Mouse (Mus musculus) CH12.LX (cell line): ENCODE results near the gene Atxn2l. TPM values are rescaled to one million over a fixed set of nuclear protein-coding genes. Genes with fewer than 3 reads are reported as not detected.

Source experiments
- DNase-seq: peaks from one replicate; pipeline ENCODE4 v3.0.0-alpha.2; 2013; ENCODE audit errors: extremely low read depth
- H3K27ac ChIP-seq: 2 replicates; pipeline ENCODE4 v1.5.1; 2012; ENCODE audit warnings: low read depth, mild to moderate bottlenecking, control low read depth, moderate library complexity; ENCODE audit not compliant: insufficient read depth
- H3K27me3 ChIP-seq: replicated peaks from 2 replicates; pipeline ENCODE3; 2012; ENCODE audit warnings: inconsistent platforms
- H3K36me3 ChIP-seq, 2 experiments: replicated peaks in 1 of 2; 2 replicates each; pipeline versions ENCODE3 to v1.6.1; 2012; ENCODE audit warnings: inconsistent platforms in 1 of 2, low read length in 1 of 2, mild to moderate bottlenecking in 1 of 2, mixed read lengths in 1 of 2, moderate library complexity in 1 of 2; ENCODE audit not compliant: control insufficient read depth in 1 of 2, insufficient read depth in 1 of 2
- H3K4me1 ChIP-seq, 2 experiments: 2 replicates each; pipeline ENCODE4 v1.6.1; 2012; ENCODE audit warnings: inconsistent platforms in 1 of 2, moderate library complexity in 1 of 2; ENCODE audit not compliant: insufficient read depth in 2 of 2, control insufficient read depth in 1 of 2
- H3K4me2 ChIP-seq: 2 replicates; pipeline ENCODE4 v1.6.1; 2012; ENCODE audit warnings: low read depth, mild to moderate bottlenecking, control low read depth; ENCODE audit not compliant: poor library complexity, insufficient read depth, severe bottlenecking
- H3K4me3 ChIP-seq, 3 experiments: fragments of 150-350 bp in 1 of 3; sonication (generic) in 1 of 3; replicated peaks in 1 of 3; 2 replicates each; pipeline versions ENCODE3 to v1.5.1; 2011 to 2012; ENCODE audit warnings: low read depth in 2 of 3, low read length in 2 of 3, mild to moderate bottlenecking in 2 of 3, moderate library complexity in 2 of 3, control low read depth in 1 of 3, improper control_type of control experiment in 1 of 3, inconsistent platforms in 1 of 3, mixed read lengths in 1 of 3; ENCODE audit not compliant: poor library complexity in 1 of 3
- H3K79me2 ChIP-seq: replicated peaks from 2 replicates; pipeline ENCODE4 v1.6.1; 2012; ENCODE audit warnings: mild to moderate bottlenecking, moderate library complexity; ENCODE audit not compliant: control insufficient read depth, poor library complexity, insufficient read depth, severe bottlenecking; ENCODE audit errors: extremely low read depth
- H3K9ac ChIP-seq: 2 replicates; pipeline ENCODE4 v1.6.1; 2012; ENCODE audit warnings: low read depth, mild to moderate bottlenecking, control low read depth, moderate library complexity; ENCODE audit not compliant: insufficient read depth
- H3K9me3 ChIP-seq: replicated peaks from 2 replicates; pipeline ENCODE3; 2012; ENCODE audit warnings: low read length, inconsistent platforms, mixed read lengths
- CHD1 ChIP-seq: IDR thresholded peaks from 2 replicates; pipeline ENCODE4 v1.6.1; 2012; ENCODE audit warnings: low read depth, low read length, improper control_type of control experiment, inconsistent platforms
- CTCF ChIP-seq, 2 experiments: IDR thresholded peaks in 1 of 2; conservative IDR thresholded peaks in 1 of 2; 2 replicates each; pipeline ENCODE4 v1.5.1; 2011 to 2012; ENCODE audit warnings: low read depth in 2 of 2, low read length in 2 of 2, improper control_type of control experiment in 1 of 2, inconsistent platforms in 1 of 2, mild to moderate bottlenecking in 1 of 2, moderate library complexity in 1 of 2
- ELF1 ChIP-seq: IDR thresholded peaks from 2 replicates; pipeline ENCODE4 v1.6.1; 2014; ENCODE audit warnings: low read depth, mild to moderate bottlenecking, inconsistent platforms, low read length, improper control_type of control experiment
- MAFK ChIP-seq: IDR thresholded peaks from 2 replicates; pipeline ENCODE4 v1.6.1; 2011; ENCODE audit warnings: low read length, improper control_type of control experiment; ENCODE audit not compliant: insufficient replicate concordance
- MAX ChIP-seq: IDR thresholded peaks from 2 replicates; pipeline ENCODE4 v1.6.1; 2011; ENCODE audit warnings: low read length, improper control_type of control experiment
- MEF2A ChIP-seq: IDR thresholded peaks from 2 replicates; pipeline ENCODE4 v1.6.1; 2014; ENCODE audit warnings: low read depth, mild to moderate bottlenecking, inconsistent platforms, low read length, improper control_type of control experiment, borderline replicate concordance
- MXI1 ChIP-seq: IDR thresholded peaks from 2 replicates; pipeline ENCODE4 v1.6.1; 2011; ENCODE audit warnings: mild to moderate bottlenecking, low read depth, low read length, improper control_type of control experiment
- MYC ChIP-seq: IDR thresholded peaks from 2 replicates; pipeline ENCODE4 v1.6.1; 2011; ENCODE audit warnings: low read depth, mild to moderate bottlenecking, improper control_type of control experiment, low read length
- NELFE ChIP-seq: IDR thresholded peaks from 2 replicates; pipeline ENCODE4 v1.6.1; 2011; ENCODE audit warnings: low read depth, low read length, improper control_type of control experiment
- NRF1 ChIP-seq: IDR thresholded peaks from 2 replicates; pipeline ENCODE4 v1.6.1; 2014; ENCODE audit warnings: low read depth, mild to moderate bottlenecking, inconsistent platforms, low read length, improper control_type of control experiment, moderate library complexity
- POLR2A ChIP-seq: IDR thresholded peaks from 2 replicates; pipeline ENCODE4 v1.6.1; 2011; ENCODE audit warnings: low read depth, mild to moderate bottlenecking, improper control_type of control experiment, low read length
- RAD21 ChIP-seq: IDR thresholded peaks from 2 replicates; pipeline ENCODE4 v1.6.1; 2011; ENCODE audit warnings: low read depth, mild to moderate bottlenecking, low read length, improper control_type of control experiment, moderate library complexity
- TBP ChIP-seq: conservative IDR thresholded peaks from 2 replicates; pipeline ENCODE4 v1.6.1; 2011; ENCODE audit warnings: low read depth, low read length, improper control_type of control experiment
- TCF12 ChIP-seq: IDR thresholded peaks from 2 replicates; pipeline ENCODE4 v1.6.1; 2014; ENCODE audit warnings: low read depth, mild to moderate bottlenecking, inconsistent platforms, low read length, improper control_type of control experiment
- UBTF ChIP-seq: IDR thresholded peaks from 2 replicates; pipeline ENCODE4 v1.6.1; 2012; ENCODE audit warnings: low read depth, mild to moderate bottlenecking, inconsistent platforms, low read length, improper control_type of control experiment, moderate library complexity
- USF1 ChIP-seq: IDR thresholded peaks from 2 replicates; pipeline ENCODE4 v1.6.1; 2014; ENCODE audit warnings: low read depth, mild to moderate bottlenecking, inconsistent platforms, low read length, improper control_type of control experiment
- USF2 ChIP-seq: conservative IDR thresholded peaks from 2 replicates; pipeline ENCODE4 v1.6.1; 2011; ENCODE audit warnings: low read depth, low read length, improper control_type of control experiment
- dilution Hi-C: fragments of 300-500 bp; cut with MboI; formaldehyde crosslinking; loops from 2 replicates; pipeline ENCODE4 v1.14.3; 2020; ENCODE audit warnings: low sequenced_read_pairs; ENCODE audit not compliant: extremely low pct_unique_long_range_greater_than_20kb, extremely low pct_ligation_motif_present
- in situ Hi-C: fragments of 300-500 bp; cut with MboI; formaldehyde crosslinking; loops from 3 replicates; pipeline ENCODE4 v1.14.3; 2019; ENCODE audit warnings: low sequenced_read_pairs, low pct_ligation_motif_present, low pct_unique_long_range_greater_than_20kb, mixed read lengths
- polyA plus RNA-seq: library from polyadenylated mRNA; unstranded; fragments of >175 nt; gene quantifications from 2 replicates; pipeline ENCODE4 v1.2.1, GENCODE M21; 2012; ENCODE audit warnings: low read depth; ENCODE audit not compliant: insufficient read length
- total RNA-seq, 2 experiments: library from RNA; depleted of rRNA; stranded (reverse); fragments of 300-350 nt in 1 of 2; fragments of >200 nt in 1 of 2; gene quantifications; 2 replicates each; pipeline ENCODE4 v1.2.3; 2012 to 2014

Gene Atxn2l
- total and polyA plus RNA-seq, 3 experiments: 16.5 to 122 (median 64.2) TPM

- no peak within 1 kb of the TSS for H3K4me3 ChIP-seq
- H3K4me1 ChIP-seq: peaks cover 9 to 72% of the 10 kb centered on the region in 2 experiments
- dilution Hi-C loops: no loop called here
- peaks cover 17 to 32% of the 10 kb centered on the region in 2 experiments for H3K36me3 ChIP-seq
- no peak within 1 kb of the TSS for H3K27ac ChIP-seq
- TF ChIP-seq CHD1: no peak
- no peak for TF ChIP-seq ELF1
- no peak for TF ChIP-seq CTCF (conservative IDR thresholded peaks at IDR 0.05 in 1 of 2, IDR thresholded peaks at IDR 0.05 in 1 of 2; ENCODE audit: low read depth in 2 of 2, low read length in 2 of 2)
- no peak for TF ChIP-seq MYC
- TF ChIP-seq MAFK: no peak
- no peak for TF ChIP-seq NELFE
- TF ChIP-seq RAD21: no peak
- no peak for TF ChIP-seq MXI1
- no peak for TF ChIP-seq NRF1
- no peak for TF ChIP-seq TCF12
- TF ChIP-seq USF1: no peak
- no peak for TF ChIP-seq MAX
- no peak for TF ChIP-seq UBTF
- TF ChIP-seq USF2: no peak
- no peak for TF ChIP-seq MEF2A
- H3K27me3 ChIP-seq: no peaks in the 10 kb centered on the region
- in situ Hi-C loops: no loop called here
- no peaks in the 10 kb centered on the region for H3K9me3 ChIP-seq
- H3K79me2 ChIP-seq: no peaks in the 10 kb centered on the region
- no peak within 1 kb of the TSS for H3K4me2 ChIP-seq
- no peak for DNase-seq
- no peak within 1 kb of the TSS for H3K9ac ChIP-seq
Observed at GRCm38 (mm10) chr7:126463004-126463403, 40.2 kb downstream of the Atxn2l start, which contains the start of gene Atp2a1. Atp2a1 (minus strand) TSS chr7:126463108.

- no peak overlapping the region for H3K27ac ChIP-seq
- no peaks in the 10 kb centered on the region for H3K79me2 ChIP-seq
- H3K4me1 ChIP-seq: peaks cover 9 to 60% of the 10 kb centered on the region in 2 experiments
- H3K4me2 ChIP-seq: no peak overlapping the region
- no peaks in the 10 kb centered on the region for H3K27me3 ChIP-seq
- no peak for DNase-seq
- no peaks in the 10 kb centered on the region for H3K9me3 ChIP-seq
- no peak for TF ChIP-seq POLR2A
- TF ChIP-seq TBP: no peak
- dilution Hi-C loops (no loop called here), in situ Hi-C loops (no loop called here)
- no peak overlapping the region for H3K4me3 ChIP-seq
- H3K9ac ChIP-seq: no peak overlapping the region
- H3K36me3 ChIP-seq: peaks cover 5 to 28% of the 10 kb centered on the region in 2 experiments
Observed at GRCm38 (mm10) chr7:126461626-126462025, 41.6 kb downstream of the Atxn2l start.
